Mouse (Mus musculus) cerebellum, adult 2 months (tissue): Measurements from ENCODE around the gene Polr3h. TPM values are rescaled to one million over a fixed set of nuclear protein-coding genes. Genes with fewer than 3 reads are reported as not detected.

ENCODE experiments used
- DNase-seq, 2 experiments: peaks; one replicate each; pipeline ENCODE4 v3.0.0; 2021
- H3K27ac ChIP-seq: fragments of 200-500 bp; 2 replicates; pipeline ENCODE4 v1.5.1; 2012; ENCODE audit warnings: low read length, control low read depth, inconsistent platforms; ENCODE audit not compliant: insufficient read depth
- H3K27me3 ChIP-seq: fragments of 200-500 bp; 2 replicates; pipeline ENCODE4 v1.6.1; 2012; ENCODE audit warnings: inconsistent platforms, mild to moderate bottlenecking, low read length, moderate library complexity; ENCODE audit not compliant: control insufficient read depth, insufficient read depth
- H3K4me1 ChIP-seq: fragments of 200-500 bp; 2 replicates; pipeline ENCODE4 v1.6.1; 2011; ENCODE audit warnings: low read length; ENCODE audit not compliant: control insufficient read depth, insufficient read depth
- H3K4me3 ChIP-seq: fragments of 200-500 bp; replicated peaks from 2 replicates; pipeline ENCODE3; 2011; ENCODE audit warnings: mild to moderate bottlenecking, low read depth, low read length, control low read depth; ENCODE audit not compliant: insufficient read depth
- CTCF ChIP-seq: fragments of 200-500 bp; IDR thresholded peaks from 2 replicates; pipeline ENCODE4 v1.5.1; 2011; ENCODE audit warnings: low read depth, mild to moderate bottlenecking, control low read depth, low read length, moderate library complexity, borderline replicate concordance; ENCODE audit not compliant: insufficient read depth
- POLR2A ChIP-seq: fragments of 200-500 bp; IDR thresholded peaks from 2 replicates; pipeline ENCODE4 v1.6.1; 2011; ENCODE audit warnings: low read length, control low read depth, borderline replicate concordance; ENCODE audit not compliant: insufficient read depth
- WGBS: fragments of 180-500 bp; shearing (Covaris S2); methylation state at CpG from one replicate; pipeline ENCODE4 v1.1.7; 2018; 5-methylcytosine and 5-hydroxymethylcytosine counted together
- polyA plus RNA-seq: library from polyadenylated mRNA; depleted of rRNA; stranded (reverse); fragments of >200 nt; gene quantifications from 2 replicates; pipeline ENCODE4 v1.2.3, GENCODE M21; 2012

The Polr3h gene
- polyA plus RNA-seq, 1 experiment: 51.2 TPM

DNA sequence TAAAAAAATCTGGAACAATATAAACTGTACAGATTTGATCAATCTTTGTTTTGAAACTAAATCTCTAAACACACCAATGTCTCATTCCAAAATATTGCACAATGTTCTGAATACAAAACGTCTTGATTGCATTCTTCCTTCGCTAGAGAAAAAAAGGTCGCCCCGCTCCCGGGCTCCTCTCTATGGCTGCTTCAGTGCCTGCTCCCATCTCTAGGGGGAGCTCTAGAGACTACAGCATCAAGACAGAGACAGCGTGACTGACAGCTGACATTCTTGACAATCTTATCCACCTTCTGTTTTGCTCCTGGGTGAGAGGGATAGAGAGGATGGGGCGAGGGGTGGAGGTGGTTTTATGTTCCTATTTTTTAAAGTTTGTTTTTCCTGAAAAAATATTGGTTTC lies 77.7 kb downstream of the Polr3h start:
- Histone ChIP-seq H3K4me1 (peaks cover 49% of the 10 kb centered on the region), H3K4me3 (no peak overlapping the region), H3K27ac (no peak overlapping the region), H3K27me3 (no peaks in the 10 kb centered on the region)
- TF ChIP-seq CTCF (peak; percentile 58), POLR2A (no peak)
- WGBS: 23% methylated on average over 7 of the region's 7 CpGs
- DNase-seq: peak; percentile 54 to 56

DNA sequence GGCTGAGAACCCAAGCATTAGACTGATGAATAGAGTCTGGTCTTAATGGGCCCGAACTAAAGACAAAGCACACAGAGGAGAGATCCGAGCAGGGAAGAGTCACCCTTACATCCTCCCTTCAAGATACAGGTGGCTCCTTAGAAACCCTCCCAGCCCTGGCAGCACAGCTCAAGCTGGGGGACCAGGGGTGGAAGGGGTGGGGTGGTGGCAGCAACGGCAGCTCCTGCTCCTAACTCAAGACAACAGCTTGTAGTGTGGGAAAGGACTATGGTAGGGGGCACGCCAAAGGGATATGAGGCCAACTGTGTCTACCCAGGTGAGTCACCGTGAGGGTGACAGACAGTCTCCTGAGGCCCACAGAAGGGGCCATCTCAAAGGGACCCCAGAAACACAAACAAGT lies 78.2 kb downstream of the Polr3h start:
- 65% methylated on average over 5 of the region's 5 CpGs for WGBS
- DNase-seq: no peak
- Histone ChIP-seq H3K4me1 (peaks cover 46% of the 10 kb centered on the region), H3K27me3 (no peaks in the 10 kb centered on the region), H3K4me3 (no peak overlapping the region), H3K27ac (no peak overlapping the region)
- TF ChIP-seq POLR2A (no peak), CTCF (no peak)

DNA sequence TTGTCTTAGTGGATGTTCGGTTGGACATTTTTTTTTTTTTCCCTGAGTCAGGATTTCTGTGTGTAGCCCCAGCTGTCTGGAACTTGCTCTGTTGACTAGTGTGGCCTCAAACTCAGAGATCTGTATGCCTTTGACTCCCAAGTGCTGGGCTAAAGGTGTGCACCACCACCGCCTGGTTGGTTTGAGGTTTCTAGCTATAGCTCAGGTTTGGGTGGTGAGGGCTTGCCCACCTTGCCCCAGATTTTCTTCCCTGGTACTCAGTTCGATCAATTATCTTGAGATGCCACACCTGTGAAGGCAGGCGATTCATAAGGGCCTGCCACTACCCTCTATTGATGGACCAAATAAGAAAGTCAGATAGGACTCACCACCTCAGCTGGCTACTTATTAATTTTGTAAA lies 78.9 kb downstream of the Polr3h start:
- H3K27me3 ChIP-seq: no peaks in the 10 kb centered on the region
- no peak for TF ChIP-seq POLR2A
- no peak for TF ChIP-seq CTCF
- peak overlapping the region; percentile 6; the same call in 1 of the 2 replicates for H3K27ac ChIP-seq
- DNase-seq: no peak
- 83% methylated on average over 4 of the region's 4 CpGs for WGBS
- peaks cover 42% of the 10 kb centered on the region for H3K4me1 ChIP-seq
- H3K4me3 ChIP-seq: no peak overlapping the region

DNA sequence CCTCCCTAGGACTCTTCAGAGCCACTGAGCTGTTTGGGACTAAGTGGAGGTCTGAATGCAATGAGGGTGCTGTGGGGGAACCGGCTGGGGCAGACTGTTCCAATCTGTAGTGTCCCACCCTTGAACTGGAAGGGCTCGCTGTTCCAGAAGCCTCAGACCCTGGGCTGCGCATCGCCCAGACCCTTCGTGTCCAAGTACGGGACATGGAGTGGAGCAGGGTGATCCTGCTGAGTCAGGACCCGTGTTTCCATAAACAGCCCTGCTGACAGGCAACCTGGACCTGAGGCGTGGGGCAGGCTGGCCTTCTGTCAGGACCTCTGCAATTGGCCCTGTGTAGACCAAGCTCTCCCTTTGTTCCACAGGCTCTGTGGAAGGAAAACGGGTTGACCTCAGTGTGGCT lies 79.3 kb downstream of the Polr3h start:
- no peak for DNase-seq
- H3K4me1 ChIP-seq: peaks cover 39% of the 10 kb centered on the region
- H3K27ac ChIP-seq: peak overlapping the region; percentile 6; the same call in 1 of the 2 replicates
- TF ChIP-seq CTCF (no peak), POLR2A (no peak)
- no peak overlapping the region for H3K4me3 ChIP-seq
- no peaks in the 10 kb centered on the region for H3K27me3 ChIP-seq
- 38% methylated on average over 9 of the region's 9 CpGs for WGBS

DNA sequence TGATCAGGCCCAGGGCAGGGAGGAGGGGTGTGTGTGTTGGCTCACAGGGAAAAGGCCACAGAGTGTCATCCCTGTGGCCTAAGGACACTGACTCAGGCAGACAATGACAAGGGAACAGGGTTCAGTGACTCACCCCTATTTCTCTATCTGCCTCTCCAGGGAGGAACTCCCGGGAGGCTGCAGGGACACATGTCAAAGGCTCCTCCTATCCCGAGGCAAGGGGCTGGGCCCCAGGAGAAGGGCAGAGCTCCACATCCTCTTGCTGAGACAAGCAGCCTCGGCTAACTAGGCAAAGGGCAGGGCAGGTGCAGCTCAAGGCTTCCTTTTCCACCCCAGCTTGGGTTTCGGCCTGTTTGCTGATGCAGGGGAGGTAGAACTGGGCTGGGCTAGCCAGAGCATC lies 80.3 kb downstream of the Polr3h start:
- no peak overlapping the region for H3K27ac ChIP-seq
- H3K4me1 ChIP-seq: peaks cover 30% of the 10 kb centered on the region
- 36% methylated on average over 4 of the region's 4 CpGs for WGBS
- TF ChIP-seq CTCF (no peak), POLR2A (no peak)
- no peak overlapping the region for H3K4me3 ChIP-seq
- H3K27me3 ChIP-seq: no peaks in the 10 kb centered on the region
- no peak for DNase-seq

DNA sequence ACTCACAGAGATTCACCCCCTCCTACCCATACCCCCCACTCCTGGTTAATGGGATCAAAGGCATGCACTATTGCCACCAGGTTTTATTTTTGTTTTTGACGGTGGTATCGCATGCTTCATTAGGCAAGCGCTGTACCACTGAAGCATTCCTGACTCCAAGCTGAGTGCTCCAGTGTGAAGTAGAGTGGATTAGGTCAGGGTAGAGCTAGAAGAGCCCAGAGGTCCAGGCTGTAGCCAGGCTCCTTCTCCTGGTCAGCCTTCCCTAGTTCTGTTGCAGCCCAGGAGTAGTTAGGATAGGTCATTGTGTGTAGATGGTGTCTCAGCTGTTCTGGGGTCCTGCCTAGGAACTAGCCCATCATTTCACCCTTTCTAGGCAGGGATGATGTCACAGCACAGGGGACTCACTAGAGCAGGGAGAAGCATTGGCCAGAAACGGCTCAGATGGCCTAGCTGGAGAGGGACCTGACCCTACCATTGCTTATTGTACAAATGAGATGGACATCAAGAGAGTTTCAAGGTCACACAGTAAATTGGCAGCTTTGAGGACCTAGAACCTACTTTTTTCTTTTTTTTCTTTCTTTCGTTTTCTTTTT lies 80.9 kb downstream of the Polr3h start:
- no peak overlapping the region for H3K4me3 ChIP-seq
- WGBS: 50% methylated on average over 5 of the region's 5 CpGs
- no peak for DNase-seq
- H3K4me1 ChIP-seq: peaks cover 27% of the 10 kb centered on the region
- H3K27ac ChIP-seq: peak overlapping the region; percentile 30; the same call in 1 of the 2 replicates
- H3K27me3 ChIP-seq: no peaks in the 10 kb centered on the region
- no peak for TF ChIP-seq POLR2A
- no peak for TF ChIP-seq CTCF

DNA sequence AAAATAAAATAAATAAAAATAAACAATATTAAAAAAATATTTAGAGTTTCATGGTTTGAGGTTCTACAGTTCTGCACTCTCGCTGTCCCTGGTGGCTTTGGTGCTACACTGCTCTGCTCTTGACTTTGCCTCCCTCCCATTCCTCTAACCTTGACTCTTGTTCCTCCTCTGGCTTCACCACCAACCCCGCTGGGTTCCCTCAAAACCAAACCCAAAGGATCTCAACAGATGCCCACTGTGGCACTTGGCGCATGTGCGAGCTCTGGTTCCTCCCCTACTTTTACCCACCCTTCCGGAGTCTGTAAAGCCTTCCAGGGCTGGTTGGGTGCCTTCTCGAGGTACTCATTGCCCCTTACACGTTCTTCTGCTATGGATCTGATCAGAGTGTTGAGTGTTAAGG lies 83.8 kb downstream of the Polr3h start:
- WGBS: 85% methylated on average over 7 of the region's 7 CpGs
- TF ChIP-seq POLR2A: no peak
- no peak for TF ChIP-seq CTCF
- no peak overlapping the region for H3K27ac ChIP-seq
- no peak for DNase-seq
- no peak overlapping the region for H3K4me3 ChIP-seq
- peaks cover 31% of the 10 kb centered on the region for H3K4me1 ChIP-seq
- no peaks in the 10 kb centered on the region for H3K27me3 ChIP-seq

DNA sequence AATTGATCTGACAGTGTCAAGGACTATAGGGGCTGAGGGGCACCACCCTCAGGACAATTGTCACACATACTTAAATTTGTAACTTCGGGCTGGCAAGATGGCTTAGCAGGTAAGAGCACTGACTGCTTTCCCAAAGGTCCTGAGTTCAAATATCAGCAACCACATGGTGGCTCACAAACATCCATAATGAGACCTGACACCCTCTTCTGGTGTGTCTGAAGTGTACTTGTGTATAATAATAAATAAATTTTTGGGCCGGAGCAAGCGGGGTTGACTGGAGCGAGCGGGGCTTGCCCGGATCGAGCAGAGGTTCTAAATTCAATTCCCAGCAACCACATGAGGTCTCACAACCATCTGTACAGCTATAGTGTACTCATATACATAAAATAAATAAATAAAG lies 85.7 kb downstream of the Polr3h start:
- H3K4me3 ChIP-seq: no peak overlapping the region
- peak overlapping the region; percentile 92 for H3K27ac ChIP-seq
- WGBS: 39% methylated on average over 7 of the region's 7 CpGs
- DNase-seq: no peak
- TF ChIP-seq POLR2A (no peak), CTCF (no peak)
- peaks cover 41% of the 10 kb centered on the region for H3K4me1 ChIP-seq
- no peaks in the 10 kb centered on the region for H3K27me3 ChIP-seq
